Mouse (Mus musculus) bone marrow, adult 2 months (tissue): Measurements from ENCODE around the gene Tldc2.

Source experiments
- CTCF ChIP-seq: fragments of 200-500 bp; IDR thresholded peaks from 2 replicates; pipeline ENCODE4 v1.5.1; 2011; ENCODE audit warnings: low read length, control low read depth; ENCODE audit not compliant: control insufficient read depth, insufficient read depth
- POLR2A ChIP-seq: fragments of 200-500 bp; IDR thresholded peaks from 2 replicates; pipeline ENCODE4 v1.6.1; 2011; ENCODE audit warnings: low read depth, mild to moderate bottlenecking, control low read depth, low read length, borderline replicate concordance; ENCODE audit not compliant: control insufficient read depth

DNA sequence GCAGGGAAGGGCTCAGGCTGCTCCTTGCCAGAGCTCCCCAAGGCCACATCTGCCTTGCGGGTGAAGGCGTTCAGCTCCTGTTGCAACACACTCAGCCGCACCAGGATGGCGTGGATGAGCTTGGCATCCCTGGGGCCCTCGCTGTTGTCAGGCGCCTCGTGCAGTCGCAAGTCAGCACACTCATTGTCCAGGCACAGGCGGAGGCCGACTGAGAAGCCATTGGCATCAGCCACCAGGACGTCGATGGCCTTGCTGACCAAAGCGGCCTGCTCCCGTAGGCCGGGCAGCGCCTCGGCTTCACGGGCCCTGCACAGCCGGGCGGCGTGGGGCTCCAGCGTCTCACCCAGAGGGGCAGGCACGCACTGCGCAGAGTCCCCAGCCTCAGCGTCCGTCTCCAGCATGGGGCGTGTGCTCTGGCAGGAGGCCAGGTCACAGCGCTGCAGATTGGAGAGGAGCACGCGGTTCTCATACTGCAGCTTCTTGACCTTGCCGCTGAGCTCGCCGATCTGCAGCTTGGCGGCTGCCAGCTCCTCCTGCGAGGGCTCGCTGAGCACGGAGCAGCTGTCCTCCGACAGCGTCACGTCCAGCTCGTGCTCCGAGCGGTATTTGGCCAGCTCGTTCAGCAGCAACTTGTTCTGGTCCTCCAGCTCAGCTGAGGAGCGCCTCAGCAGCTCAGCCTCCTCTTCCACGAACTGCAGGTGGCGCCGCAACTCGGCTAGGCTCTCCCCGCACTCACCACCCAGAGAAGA, 46.8 kb upstream of the Tldc2 start:
- TF ChIP-seq POLR2A, result no peak
- TF ChIP-seq CTCF, result no peak; the same call in 1 of the 2 replicates
